Mouse (Mus musculus): Measurements from ENCODE around the gene Ltbp1. TPM values are rescaled to one million over a fixed set of nuclear protein-coding genes. Genes with fewer than 3 reads are reported as not detected.

Ltbp1 gene
- polyA plus RNA-seq, 1 experiment = not detected

- TF ChIP-seq CTCF (IDR thresholded peaks at IDR 0.05; ENCODE audit: insufficient read depth, low read depth, low read length) = no peak
- TF ChIP-seq POLR2A (IDR thresholded peaks at IDR 0.05; ENCODE audit: insufficient read depth, low read depth, low read length) = no peak
- 65% methylated on average over 5 of the region's 5 CpGs for WGBS
These were observed 102.5 kb downstream of the Ltbp1 start for GRCm38 (mm10) chr17:75107879-75108278.

GRCm38 (mm10) chr17:75109081-75109716 is 103.8 kb downstream of the Ltbp1 start:
- no peak overlapping the region for H3K4me3 ChIP-seq (ENCODE audit: insufficient read depth, low read depth, low read length)
- no peaks in the 10 kb centered on the region for H3K4me1 ChIP-seq (ENCODE audit: control insufficient read depth, insufficient read depth, low read length)
- WGBS = 86% methylated on average over 5 of the region's 5 CpGs
- H3K27ac ChIP-seq (ENCODE audit: insufficient read depth, low read depth, low read length) = no peak overlapping the region
- no peak for TF ChIP-seq CTCF (IDR thresholded peaks at IDR 0.05; ENCODE audit: insufficient read depth, low read depth, low read length)
- no peak for TF ChIP-seq POLR2A (IDR thresholded peaks at IDR 0.05; ENCODE audit: insufficient read depth, low read depth, low read length)

More at GRCm38 (mm10) chr17:75107879-75108278, 102.5 kb downstream of the Ltbp1 start:
- no peak overlapping the region for H3K27ac ChIP-seq (ENCODE audit: insufficient read depth, low read depth, low read length)
- no peaks in the 10 kb centered on the region for H3K4me1 ChIP-seq (ENCODE audit: control insufficient read depth, insufficient read depth, low read length)
- no peak overlapping the region for H3K4me3 ChIP-seq (ENCODE audit: insufficient read depth, low read depth, low read length)

- H3K4me3 ChIP-seq (ENCODE audit: insufficient read depth, low read depth, low read length) = no peak overlapping the region
- WGBS = 88% methylated on average over 16 of the region's 16 CpGs
These were observed 105.2 kb downstream of the Ltbp1 start for GRCm38 (mm10) chr17:75110252-75111205.

GRCm38 (mm10) chr17:75115594-75115993 is 110.2 kb downstream of the Ltbp1 start:
- Histone ChIP-seq H3K4me1 (ENCODE audit: control insufficient read depth, insufficient read depth, low read length) (no peaks in the 10 kb centered on the region), H3K4me3 (ENCODE audit: insufficient read depth, low read depth, low read length) (no peak overlapping the region), H3K27ac (ENCODE audit: insufficient read depth, low read depth, low read length) (no peak overlapping the region)
- WGBS = 91% methylated on average over 8 of the region's 8 CpGs
- no peak for TF ChIP-seq POLR2A (IDR thresholded peaks at IDR 0.05; ENCODE audit: insufficient read depth, low read depth, low read length)
- TF ChIP-seq CTCF (IDR thresholded peaks at IDR 0.05; ENCODE audit: insufficient read depth, low read depth, low read length) = no peak

More at GRCm38 (mm10) chr17:75110252-75111205, 105.2 kb downstream of the Ltbp1 start:
- Histone ChIP-seq H3K4me1 (ENCODE audit: control insufficient read depth, insufficient read depth, low read length) (no peaks in the 10 kb centered on the region), H3K27ac (ENCODE audit: insufficient read depth, low read depth, low read length) (no peak overlapping the region)
- no peak for TF ChIP-seq CTCF (IDR thresholded peaks at IDR 0.05; ENCODE audit: insufficient read depth, low read depth, low read length)
- no peak for TF ChIP-seq POLR2A (IDR thresholded peaks at IDR 0.05; ENCODE audit: insufficient read depth, low read depth, low read length)

GRCm38 (mm10) chr17:75118896-75119295 is 113.5 kb downstream of the Ltbp1 start:
- WGBS = 90% methylated on average over 3 of the region's 3 CpGs
- Histone ChIP-seq H3K27ac (ENCODE audit: insufficient read depth, low read depth, low read length) (no peak overlapping the region), H3K4me1 (ENCODE audit: control insufficient read depth, insufficient read depth, low read length) (no peaks in the 10 kb centered on the region), H3K4me3 (ENCODE audit: insufficient read depth, low read depth, low read length) (no peak overlapping the region)
- TF ChIP-seq CTCF (IDR thresholded peaks at IDR 0.05; ENCODE audit: insufficient read depth, low read depth, low read length) = no peak
- no peak for TF ChIP-seq POLR2A (IDR thresholded peaks at IDR 0.05; ENCODE audit: insufficient read depth, low read depth, low read length)

GRCm38 (mm10) chr17:75119422-75119821 is 114.1 kb downstream of the Ltbp1 start:
- WGBS = 81% methylated on average over 3 of the region's 3 CpGs
- TF ChIP-seq POLR2A (IDR thresholded peaks at IDR 0.05; ENCODE audit: insufficient read depth, low read depth, low read length) = no peak
- no peak for TF ChIP-seq CTCF (IDR thresholded peaks at IDR 0.05; ENCODE audit: insufficient read depth, low read depth, low read length)
- Histone ChIP-seq H3K27ac (ENCODE audit: insufficient read depth, low read depth, low read length) (no peak overlapping the region), H3K4me3 (ENCODE audit: insufficient read depth, low read depth, low read length) (no peak overlapping the region), H3K4me1 (ENCODE audit: control insufficient read depth, insufficient read depth, low read length) (no peaks in the 10 kb centered on the region)

GRCm38 (mm10) chr17:75120071-75120470 is 114.7 kb downstream of the Ltbp1 start:
- Histone ChIP-seq H3K4me3 (ENCODE audit: insufficient read depth, low read depth, low read length) (no peak overlapping the region), H3K4me1 (ENCODE audit: control insufficient read depth, insufficient read depth, low read length) (no peaks in the 10 kb centered on the region), H3K27ac (ENCODE audit: insufficient read depth, low read depth, low read length) (no peak overlapping the region)
- TF ChIP-seq POLR2A (IDR thresholded peaks at IDR 0.05; ENCODE audit: insufficient read depth, low read depth, low read length) (no peak), CTCF (IDR thresholded peaks at IDR 0.05; ENCODE audit: insufficient read depth, low read depth, low read length) (no peak)
- WGBS = 45% methylated on average over 6 of the region's 6 CpGs

- Histone ChIP-seq H3K4me3 (ENCODE audit: insufficient read depth, low read depth, low read length) (no peak overlapping the region), H3K27ac (ENCODE audit: insufficient read depth, low read depth, low read length) (no peak overlapping the region), H3K4me1 (ENCODE audit: control insufficient read depth, insufficient read depth, low read length) (no peaks in the 10 kb centered on the region)
- no peak for TF ChIP-seq POLR2A (IDR thresholded peaks at IDR 0.05; ENCODE audit: insufficient read depth, low read depth, low read length)
- no peak for TF ChIP-seq CTCF (IDR thresholded peaks at IDR 0.05; ENCODE audit: insufficient read depth, low read depth, low read length)
- WGBS = 81% methylated on average over 8 of the region's 8 CpGs
These were observed 117.4 kb downstream of the Ltbp1 start for GRCm38 (mm10) chr17:75122584-75123282.

Measured in olfactory bulb, adult 2 months (tissue).